Mouse (Mus musculus) CH12.LX (cell line): ENCODE data around the gene Ccl7. TPM values are rescaled to one million over a fixed set of nuclear protein-coding genes. Genes with fewer than 3 reads are reported as not detected.

Source experiments
- DNase-seq: peaks from one replicate; pipeline ENCODE4 v3.0.0-alpha.2; 2013; ENCODE audit errors: extremely low read depth
- H3K27ac ChIP-seq: 2 replicates; pipeline ENCODE4 v1.5.1; 2012; ENCODE audit warnings: low read depth, mild to moderate bottlenecking, control low read depth, moderate library complexity; ENCODE audit not compliant: insufficient read depth
- H3K27me3 ChIP-seq: replicated peaks from 2 replicates; pipeline ENCODE3; 2012; ENCODE audit warnings: inconsistent platforms
- H3K36me3 ChIP-seq, 2 experiments: replicated peaks in 1 of 2; 2 replicates each; pipeline versions ENCODE3 to v1.6.1; 2012; ENCODE audit warnings: inconsistent platforms in 1 of 2, low read length in 1 of 2, mild to moderate bottlenecking in 1 of 2, mixed read lengths in 1 of 2, moderate library complexity in 1 of 2; ENCODE audit not compliant: control insufficient read depth in 1 of 2, insufficient read depth in 1 of 2
- H3K4me1 ChIP-seq, 2 experiments: 2 replicates each; pipeline ENCODE4 v1.6.1; 2012; ENCODE audit warnings: inconsistent platforms in 1 of 2, moderate library complexity in 1 of 2; ENCODE audit not compliant: insufficient read depth in 2 of 2, control insufficient read depth in 1 of 2
- H3K4me2 ChIP-seq: 2 replicates; pipeline ENCODE4 v1.6.1; 2012; ENCODE audit warnings: low read depth, mild to moderate bottlenecking, control low read depth; ENCODE audit not compliant: poor library complexity, insufficient read depth, severe bottlenecking
- H3K4me3 ChIP-seq, 3 experiments: fragments of 150-350 bp in 1 of 3; sonication (generic) in 1 of 3; replicated peaks in 1 of 3; 2 replicates each; pipeline versions ENCODE3 to v1.5.1; 2011 to 2012; ENCODE audit warnings: low read depth in 2 of 3, low read length in 2 of 3, mild to moderate bottlenecking in 2 of 3, moderate library complexity in 2 of 3, control low read depth in 1 of 3, improper control_type of control experiment in 1 of 3, inconsistent platforms in 1 of 3, mixed read lengths in 1 of 3; ENCODE audit not compliant: poor library complexity in 1 of 3
- H3K79me2 ChIP-seq: replicated peaks from 2 replicates; pipeline ENCODE4 v1.6.1; 2012; ENCODE audit warnings: mild to moderate bottlenecking, moderate library complexity; ENCODE audit not compliant: control insufficient read depth, poor library complexity, insufficient read depth, severe bottlenecking; ENCODE audit errors: extremely low read depth
- H3K9ac ChIP-seq: 2 replicates; pipeline ENCODE4 v1.6.1; 2012; ENCODE audit warnings: low read depth, mild to moderate bottlenecking, control low read depth, moderate library complexity; ENCODE audit not compliant: insufficient read depth
- H3K9me3 ChIP-seq: replicated peaks from 2 replicates; pipeline ENCODE3; 2012; ENCODE audit warnings: low read length, inconsistent platforms, mixed read lengths
- BHLHE40 ChIP-seq: IDR thresholded peaks from 2 replicates; pipeline ENCODE4 v1.6.1; 2011; ENCODE audit warnings: mild to moderate bottlenecking, low read depth, low read length, improper control_type of control experiment
- CHD1 ChIP-seq: IDR thresholded peaks from 2 replicates; pipeline ENCODE4 v1.6.1; 2012; ENCODE audit warnings: low read depth, low read length, improper control_type of control experiment, inconsistent platforms
- CHD2 ChIP-seq: IDR thresholded peaks from 2 replicates; pipeline ENCODE4 v1.6.1; 2011; ENCODE audit warnings: low read length, improper control_type of control experiment
- CTCF ChIP-seq, 2 experiments: IDR thresholded peaks in 1 of 2; conservative IDR thresholded peaks in 1 of 2; 2 replicates each; pipeline ENCODE4 v1.5.1; 2011 to 2012; ENCODE audit warnings: low read depth in 2 of 2, low read length in 2 of 2, improper control_type of control experiment in 1 of 2, inconsistent platforms in 1 of 2, mild to moderate bottlenecking in 1 of 2, moderate library complexity in 1 of 2
- ELF1 ChIP-seq: IDR thresholded peaks from 2 replicates; pipeline ENCODE4 v1.6.1; 2014; ENCODE audit warnings: low read depth, mild to moderate bottlenecking, inconsistent platforms, low read length, improper control_type of control experiment
- EP300 ChIP-seq: IDR thresholded peaks from 2 replicates; pipeline ENCODE4 v1.6.1; 2011; ENCODE audit warnings: low read length, improper control_type of control experiment
- ETS1 ChIP-seq: conservative IDR thresholded peaks from 2 replicates; pipeline ENCODE4 v1.6.1; 2012; ENCODE audit warnings: low read depth, mild to moderate bottlenecking, inconsistent platforms, low read length, improper control_type of control experiment, moderate library complexity
- HCFC1 ChIP-seq: IDR thresholded peaks from 2 replicates; pipeline ENCODE4 v1.6.1; 2012; ENCODE audit warnings: low read depth, mild to moderate bottlenecking, inconsistent platforms, low read length, improper control_type of control experiment
- IRF4 ChIP-seq: IDR thresholded peaks from 2 replicates; pipeline ENCODE4 v1.6.1; 2014; ENCODE audit warnings: low read depth, mild to moderate bottlenecking, inconsistent platforms, low read length, improper control_type of control experiment
- JUN ChIP-seq: IDR thresholded peaks from 2 replicates; pipeline ENCODE4 v1.6.1; 2011; ENCODE audit warnings: low read depth, mild to moderate bottlenecking, low read length, improper control_type of control experiment, moderate library complexity; ENCODE audit not compliant: insufficient read depth
- JUND ChIP-seq: conservative IDR thresholded peaks from 2 replicates; pipeline ENCODE4 v1.6.1; 2011; ENCODE audit warnings: low read depth, low read length, improper control_type of control experiment
- KAT2A ChIP-seq: IDR thresholded peaks from 2 replicates; pipeline ENCODE4 v1.6.1; 2012; ENCODE audit warnings: low read length, improper control_type of control experiment, inconsistent platforms; ENCODE audit not compliant: insufficient replicate concordance
- MAFK ChIP-seq: IDR thresholded peaks from 2 replicates; pipeline ENCODE4 v1.6.1; 2011; ENCODE audit warnings: low read length, improper control_type of control experiment; ENCODE audit not compliant: insufficient replicate concordance
- MAX ChIP-seq: IDR thresholded peaks from 2 replicates; pipeline ENCODE4 v1.6.1; 2011; ENCODE audit warnings: low read length, improper control_type of control experiment
- MAZ ChIP-seq: IDR thresholded peaks from 2 replicates; pipeline ENCODE4 v1.6.1; 2012; ENCODE audit warnings: low read depth, mild to moderate bottlenecking, inconsistent platforms, low read length, improper control_type of control experiment, moderate library complexity
- MEF2A ChIP-seq: IDR thresholded peaks from 2 replicates; pipeline ENCODE4 v1.6.1; 2014; ENCODE audit warnings: low read depth, mild to moderate bottlenecking, inconsistent platforms, low read length, improper control_type of control experiment, borderline replicate concordance
- MXI1 ChIP-seq: IDR thresholded peaks from 2 replicates; pipeline ENCODE4 v1.6.1; 2011; ENCODE audit warnings: mild to moderate bottlenecking, low read depth, low read length, improper control_type of control experiment
- MYC ChIP-seq: IDR thresholded peaks from 2 replicates; pipeline ENCODE4 v1.6.1; 2011; ENCODE audit warnings: low read depth, mild to moderate bottlenecking, improper control_type of control experiment, low read length
- NELFE ChIP-seq: IDR thresholded peaks from 2 replicates; pipeline ENCODE4 v1.6.1; 2011; ENCODE audit warnings: low read depth, low read length, improper control_type of control experiment
- NRF1 ChIP-seq: IDR thresholded peaks from 2 replicates; pipeline ENCODE4 v1.6.1; 2014; ENCODE audit warnings: low read depth, mild to moderate bottlenecking, inconsistent platforms, low read length, improper control_type of control experiment, moderate library complexity
- PAX5 ChIP-seq: IDR thresholded peaks from 2 replicates; pipeline ENCODE4 v1.6.1; 2012; ENCODE audit warnings: low read length, inconsistent platforms, mixed read lengths
- POLR2A ChIP-seq: IDR thresholded peaks from 2 replicates; pipeline ENCODE4 v1.6.1; 2011; ENCODE audit warnings: low read depth, mild to moderate bottlenecking, improper control_type of control experiment, low read length
- POLR2AphosphoS2 ChIP-seq: IDR thresholded peaks from 2 replicates; pipeline ENCODE4 v1.6.1; 2011; ENCODE audit warnings: low read depth, low read length, improper control_type of control experiment
- RAD21 ChIP-seq: IDR thresholded peaks from 2 replicates; pipeline ENCODE4 v1.6.1; 2011; ENCODE audit warnings: low read depth, mild to moderate bottlenecking, low read length, improper control_type of control experiment, moderate library complexity
- RCOR1 ChIP-seq: conservative IDR thresholded peaks from 2 replicates; pipeline ENCODE4 v1.6.1; 2012; ENCODE audit warnings: low read depth, mild to moderate bottlenecking, inconsistent platforms, low read length, improper control_type of control experiment
- SMC3 ChIP-seq: IDR thresholded peaks from 2 replicates; pipeline ENCODE4 v1.6.1; 2011; ENCODE audit warnings: low read depth, low read length, improper control_type of control experiment
- TBP ChIP-seq: conservative IDR thresholded peaks from 2 replicates; pipeline ENCODE4 v1.6.1; 2011; ENCODE audit warnings: low read depth, low read length, improper control_type of control experiment
- TCF12 ChIP-seq: IDR thresholded peaks from 2 replicates; pipeline ENCODE4 v1.6.1; 2014; ENCODE audit warnings: low read depth, mild to moderate bottlenecking, inconsistent platforms, low read length, improper control_type of control experiment
- USF1 ChIP-seq: IDR thresholded peaks from 2 replicates; pipeline ENCODE4 v1.6.1; 2014; ENCODE audit warnings: low read depth, mild to moderate bottlenecking, inconsistent platforms, low read length, improper control_type of control experiment
- ZKSCAN1 ChIP-seq: IDR thresholded peaks from 2 replicates; pipeline ENCODE4 v1.6.1; 2012; ENCODE audit warnings: low read depth, inconsistent platforms, low read length, improper control_type of control experiment, borderline replicate concordance
- ZMIZ1 ChIP-seq: IDR thresholded peaks from 2 replicates; pipeline ENCODE4 v1.6.1; 2012; ENCODE audit warnings: low read depth, mild to moderate bottlenecking, inconsistent platforms, low read length, improper control_type of control experiment
- ZNF384 ChIP-seq: IDR thresholded peaks from 2 replicates; pipeline ENCODE4 v1.6.1; 2012; ENCODE audit warnings: low read depth, low read length, improper control_type of control experiment, inconsistent platforms
- dilution Hi-C: fragments of 300-500 bp; cut with MboI; formaldehyde crosslinking; loops from 2 replicates; pipeline ENCODE4 v1.14.3; 2020; ENCODE audit warnings: low sequenced_read_pairs; ENCODE audit not compliant: extremely low pct_unique_long_range_greater_than_20kb, extremely low pct_ligation_motif_present
- in situ Hi-C: fragments of 300-500 bp; cut with MboI; formaldehyde crosslinking; loops from 3 replicates; pipeline ENCODE4 v1.14.3; 2019; ENCODE audit warnings: low sequenced_read_pairs, low pct_ligation_motif_present, low pct_unique_long_range_greater_than_20kb, mixed read lengths
- polyA plus RNA-seq: library from polyadenylated mRNA; unstranded; fragments of >175 nt; gene quantifications from 2 replicates; pipeline ENCODE4 v1.2.1, GENCODE M21; 2012; ENCODE audit warnings: low read depth; ENCODE audit not compliant: insufficient read length
- total RNA-seq, 2 experiments: library from RNA; depleted of rRNA; stranded (reverse); fragments of 300-350 nt in 1 of 2; fragments of >200 nt in 1 of 2; gene quantifications; 2 replicates each; pipeline ENCODE4 v1.2.3; 2012 to 2014

Gene Ccl7
- total and polyA plus RNA-seq, 3 experiments: not detected

GRCm38 (mm10) chr11:82041671-82042080, 3.8 kb upstream of the Ccl7 start:
- no peak for DNase-seq
- Histone ChIP-seq H3K9me3 (peaks cover 3% of the 10 kb centered on the region), H3K4me2 (no peak overlapping the region), H3K36me3 (no peaks in the 10 kb centered on the region), H3K27ac (no peak overlapping the region), H3K27me3 (peaks cover 38% of the 10 kb centered on the region), H3K4me3 (no peak overlapping the region), H3K79me2 (no peaks in the 10 kb centered on the region), H3K4me1 (peaks cover 0 to 7% of the 10 kb centered on the region in 2 experiments; a peak in 1 of 4 replicates), H3K9ac (no peak overlapping the region)
- dilution Hi-C loops (no loop called here), in situ Hi-C loops (no loop called here)
- TF ChIP-seq ZKSCAN1 (no peak), IRF4 (peak; percentile 28; the same call in 1 of the 2 replicates)

- H3K27ac ChIP-seq: no peak overlapping the region
- H3K4me1 ChIP-seq: peaks cover 0 to 6% of the 10 kb centered on the region in 2 experiments; a peak in 2 of 4 replicates
- peaks cover 58% of the 10 kb centered on the region for H3K27me3 ChIP-seq
- H3K79me2 ChIP-seq: no peaks in the 10 kb centered on the region
- H3K36me3 ChIP-seq: no peaks in the 10 kb centered on the region
- peaks cover 3% of the 10 kb centered on the region for H3K9me3 ChIP-seq
- peak overlapping the region; percentile 55; the same call in 1 of the 2 replicates for H3K4me2 ChIP-seq
- H3K4me3 ChIP-seq: no peak overlapping the region
- DNase-seq: peak; percentile 83
- dilution Hi-C loops: no loop called here
- in situ Hi-C loops: no loop called here
- no peak overlapping the region for H3K9ac ChIP-seq
- TF ChIP-seq ELF1: peak; percentile 67
- TF ChIP-seq ETS1: no peak
- TF ChIP-seq NRF1: no peak
- peak; percentile 46; the same call in 1 of the 2 replicates for TF ChIP-seq BHLHE40
- TF ChIP-seq MEF2A: no peak
- peak; percentile 78 for TF ChIP-seq MAX
- TF ChIP-seq ZKSCAN1: no peak
- peak; percentile 37; the same call in 1 of the 2 replicates for TF ChIP-seq HCFC1
- no peak for TF ChIP-seq CHD2
- 0 out of 2 replicates have a peak, but pooled peaks have one; percentile 13 for TF ChIP-seq NELFE
- TF ChIP-seq SMC3: peak; percentile 96
- TF ChIP-seq MXI1: no peak
- TF ChIP-seq JUND: 0 out of 2 replicates have a peak, but pooled peaks have one; percentile 31
- no peak for TF ChIP-seq ZNF384
- no peak for TF ChIP-seq TBP
- TF ChIP-seq KAT2A: no peak
- TF ChIP-seq RCOR1: no peak
- no peak for TF ChIP-seq CHD1
- no peak for TF ChIP-seq JUN
- TF ChIP-seq MAZ: no peak
- TF ChIP-seq EP300: no peak
- no peak for TF ChIP-seq TCF12
- TF ChIP-seq POLR2AphosphoS2: no peak
- peak; percentile 90 for TF ChIP-seq RAD21
- TF ChIP-seq MYC: peak; percentile 90; the same call in 1 of the 2 replicates
- no peak for TF ChIP-seq POLR2A
- no peak for TF ChIP-seq MAFK
- no peak for TF ChIP-seq PAX5
- TF ChIP-seq CTCF (conservative IDR thresholded peaks at IDR 0.05 in 1 of 2, IDR thresholded peaks at IDR 0.05 in 1 of 2; ENCODE audit: low read depth in 2 of 2, low read length in 2 of 2): peak; percentile 67 to 97; a peak in 3 of 4 replicates
- TF ChIP-seq USF1: peak; percentile 72
- no peak for TF ChIP-seq ZMIZ1
Observed at GRCm38 (mm10) chr11:82047746-82048415, 2.4 kb downstream of the Ccl7 start.
